Mouse (Mus musculus) midbrain, embryonic 16.5 days (tissue): ENCODE results near the gene Acap1. TPM values are rescaled to one million over a fixed set of nuclear protein-coding genes. Genes with fewer than 3 reads are reported as not detected.

Experiments
- ATAC-seq: fragments of 200-750 bp; cut with Nextera tagmentation; 2 replicates; pipeline ENCODE4 v1.8.0; 2017; ENCODE audit warnings: moderate TSS enrichment
- H3K27ac ChIP-seq: fragments of 300-500 bp; sonication (generic); 2 replicates; pipeline ENCODE4 v1.5.1; 2014; ENCODE audit warnings: mild to moderate bottlenecking, low read length, mixed read lengths
- H3K27me3 ChIP-seq: fragments of 300-500 bp; sonication (generic); 2 replicates; pipeline ENCODE4 v1.6.1; 2014; ENCODE audit warnings: low read depth, low read length, mixed read lengths; ENCODE audit not compliant: control insufficient read depth, insufficient read depth
- H3K36me3 ChIP-seq: fragments of 300-500 bp; sonication (generic); 2 replicates; pipeline ENCODE4 v1.6.1; 2014; ENCODE audit warnings: mild to moderate bottlenecking, low read length, moderate library complexity, mixed read lengths; ENCODE audit not compliant: control insufficient read depth, insufficient read depth
- H3K4me1 ChIP-seq: fragments of 300-500 bp; sonication (generic); 2 replicates; pipeline ENCODE4 v1.6.1; 2014; ENCODE audit warnings: mild to moderate bottlenecking, low read length, mixed read lengths; ENCODE audit not compliant: control insufficient read depth, insufficient read depth
- H3K4me2 ChIP-seq: fragments of 300-500 bp; sonication (generic); 2 replicates; pipeline ENCODE4 v1.6.1; 2014; ENCODE audit warnings: mild to moderate bottlenecking, low read length, mixed read lengths
- H3K4me3 ChIP-seq: fragments of 300-500 bp; sonication (generic); 2 replicates; pipeline ENCODE4 v1.5.1; 2014; ENCODE audit warnings: low read depth, mild to moderate bottlenecking, low read length, moderate library complexity, mixed read lengths
- H3K9ac ChIP-seq: fragments of 300-500 bp; sonication (generic); 2 replicates; pipeline ENCODE4 v1.6.1; 2014; ENCODE audit warnings: low read depth, low read length, mixed read lengths
- H3K9me3 ChIP-seq: fragments of 300-500 bp; sonication (generic); replicated peaks from 2 replicates; pipeline ENCODE4 v1.6.1; 2014; ENCODE audit warnings: mild to moderate bottlenecking, low read length, mixed read lengths; ENCODE audit not compliant: control insufficient read depth, poor library complexity, severe bottlenecking
- WGBS: fragments of 180-500 bp; shearing (Covaris S2); extraction: QIAGEN DNeasy Blood & Tissue Kit; methylation state at CpG from one replicate; pipeline ENCODE4 v1.1.7; 2014; 5-methylcytosine and 5-hydroxymethylcytosine counted together
- polyA plus RNA-seq: library from polyadenylated mRNA; unstranded; fragments of >200 nt; fragmentation: Nextera tagmentation; extraction: Ambion mirVana; gene quantifications from 2 replicates; pipeline ENCODE4 v1.2.1, GENCODE M21; 2015

Acap1 gene
- polyA plus RNA-seq, 1 experiment from 2014 or later = 0.26 TPM

- no peak overlapping the region for H3K4me3 ChIP-seq
- WGBS = 95% methylated on average over 2 of the region's 2 CpGs
- no peak overlapping the region for H3K9ac ChIP-seq
- no peaks in the 10 kb centered on the region for H3K27me3 ChIP-seq
- H3K4me2 ChIP-seq = no peak overlapping the region
- H3K27ac ChIP-seq = no peak overlapping the region
- H3K4me1 ChIP-seq = peaks cover 5% of the 10 kb centered on the region; the same call in 1 of the 2 replicates
- no peaks in the 10 kb centered on the region for H3K9me3 ChIP-seq
- ATAC-seq = no peak
- no peaks in the 10 kb centered on the region for H3K36me3 ChIP-seq
These were observed 32.2 kb upstream of the Acap1 start for GRCm38 (mm10) chr11:69927501-69927900.

- no peak for ATAC-seq
- Histone ChIP-seq H3K27ac (peak overlapping the region; percentile 29; the same call in 1 of the 2 replicates), H3K9ac (0 out of 2 replicates have a peak overlapping the region, but pooled peaks have one; percentile 46), H3K4me3 (no peak overlapping the region), H3K4me1 (peaks cover 26% of the 10 kb centered on the region), H3K9me3 (no peaks in the 10 kb centered on the region), H3K27me3 (no peaks in the 10 kb centered on the region), H3K36me3 (peaks cover 4% of the 10 kb centered on the region), H3K4me2 (no peak overlapping the region)
- WGBS = 70% methylated on average over 3 of the region's 3 CpGs
These were observed 27.5 kb upstream of the Acap1 start for GRCm38 (mm10) chr11:69922796-69923195.

- no peak for ATAC-seq
- Histone ChIP-seq H3K4me2 (peak overlapping the region; percentile 73), H3K9ac (peak overlapping the region; percentile 75), H3K27ac (peak overlapping the region; percentile 94), H3K4me3 (peak overlapping the region; percentile 56), H3K9me3 (no peaks in the 10 kb centered on the region), H3K4me1 (peaks cover 26% of the 10 kb centered on the region), H3K36me3 (peaks cover 10% of the 10 kb centered on the region), H3K27me3 (no peaks in the 10 kb centered on the region)
- WGBS = 3% methylated on average over 12 of the region's 12 CpGs
These were observed 26.8 kb upstream of the Acap1 start for GRCm38 (mm10) chr11:69922012-69922756.

GRCm38 (mm10) chr11:69921114-69922011 is 26.0 kb upstream of the Acap1 start, which contains the start of gene Eif5a:
Gene Eif5a (minus strand): TSS chr11:69921958.
- peaks cover 26% of the 10 kb centered on the region for H3K4me1 ChIP-seq
- peak within 1 kb of the TSS; percentile 94 for H3K27ac ChIP-seq
- ATAC-seq = peak; percentile 98
- peaks cover 13% of the 10 kb centered on the region for H3K36me3 ChIP-seq
- no peaks in the 10 kb centered on the region for H3K27me3 ChIP-seq
- peak within 1 kb of the TSS; percentile 98 for H3K4me2 ChIP-seq
- under 1% methylated on average over 78 of the region's 78 CpGs for WGBS
- H3K9me3 ChIP-seq = no peaks in the 10 kb centered on the region
- peak within 1 kb of the TSS; percentile 94 for H3K9ac ChIP-seq
- H3K4me3 ChIP-seq = peak within 1 kb of the TSS; percentile 94

GRCm38 (mm10) chr11:69920266-69921031 is 25.1 kb upstream of the Acap1 start:
- Histone ChIP-seq H3K9me3 (no peaks in the 10 kb centered on the region), H3K4me3 (peak overlapping the region; percentile 94), H3K27ac (peak overlapping the region; percentile 92), H3K9ac (peak overlapping the region; percentile 94), H3K27me3 (no peaks in the 10 kb centered on the region), H3K4me1 (peaks cover 32% of the 10 kb centered on the region), H3K4me2 (peak overlapping the region; percentile 98), H3K36me3 (peaks cover 19% of the 10 kb centered on the region)
- WGBS = 0% methylated on average over 59 of the region's 65 CpGs
- peak; percentile 23 for ATAC-seq

- Histone ChIP-seq H3K9ac (peak overlapping the region; percentile 94), H3K27me3 (no peaks in the 10 kb centered on the region), H3K9me3 (no peaks in the 10 kb centered on the region), H3K27ac (peak overlapping the region; percentile 92), H3K4me1 (peaks cover 38% of the 10 kb centered on the region), H3K4me3 (peak overlapping the region; percentile 94), H3K4me2 (peak overlapping the region; percentile 98), H3K36me3 (peaks cover 19% of the 10 kb centered on the region)
- ATAC-seq = no peak
- WGBS = 1% methylated on average over 17 of the region's 17 CpGs
These were observed 24.4 kb upstream of the Acap1 start for GRCm38 (mm10) chr11:69919661-69920265.

GRCm38 (mm10) chr11:69919053-69919452 is 23.7 kb upstream of the Acap1 start:
- H3K27ac ChIP-seq = no peak overlapping the region
- H3K36me3 ChIP-seq = peaks cover 19% of the 10 kb centered on the region
- H3K9ac ChIP-seq = no peak overlapping the region
- H3K9me3 ChIP-seq = no peaks in the 10 kb centered on the region
- ATAC-seq = no peak
- peaks cover 43% of the 10 kb centered on the region for H3K4me1 ChIP-seq
- 88% methylated on average over 9 of the region's 9 CpGs for WGBS
- peak overlapping the region; percentile 98 for H3K4me2 ChIP-seq
- H3K27me3 ChIP-seq = no peaks in the 10 kb centered on the region
- no peak overlapping the region for H3K4me3 ChIP-seq

GRCm38 (mm10) chr11:69918118-69918517 is 22.8 kb upstream of the Acap1 start:
- H3K27ac ChIP-seq = no peak overlapping the region
- H3K4me1 ChIP-seq = peaks cover 49% of the 10 kb centered on the region
- peaks cover 19% of the 10 kb centered on the region for H3K36me3 ChIP-seq
- H3K27me3 ChIP-seq = no peaks in the 10 kb centered on the region
- no peak overlapping the region for H3K4me3 ChIP-seq
- 93% methylated on average over 5 of the region's 5 CpGs for WGBS
- H3K9me3 ChIP-seq = no peaks in the 10 kb centered on the region
- H3K4me2 ChIP-seq = no peak overlapping the region
- ATAC-seq = no peak
- H3K9ac ChIP-seq = no peak overlapping the region
